Mouse (Mus musculus) liver, embryonic 14.5 days (tissue): ENCODE results near the gene 0610030E20Rik. TPM values are rescaled to one million over a fixed set of nuclear protein-coding genes. Genes with fewer than 3 reads are reported as not detected.
A peak's percentile ranks its signal among the peaks of the same experiment; 100 is the strongest.

ENCODE experiments used
- ATAC-seq: fragments of 200-750 bp; cut with Nextera tagmentation; 2 replicates; pipeline ENCODE4 v1.8.0; 2017; ENCODE audit warnings: moderate number of reproducible peaks, mild to moderate bottlenecking, moderate library complexity; ENCODE audit not compliant: insufficient read depth
- DNase-seq, 3 experiments: peaks; one replicate each; pipeline ENCODE4 v3.0.0-alpha.2; 2012 to 2013; ENCODE audit warnings: low read depth in 3 of 3, low spot score in 3 of 3
- H3K27ac ChIP-seq: fragments of 300-500 bp; sonication (generic); 2 replicates; pipeline ENCODE4 v1.5.1; 2014; ENCODE audit warnings: moderate library complexity, mild to moderate bottlenecking, control low read depth, inconsistent platforms
- H3K27me3 ChIP-seq: fragments of 300-500 bp; sonication (generic); 2 replicates; pipeline ENCODE4 v1.6.1; 2014; ENCODE audit warnings: mild to moderate bottlenecking, low read length, moderate library complexity; ENCODE audit not compliant: control insufficient read depth, insufficient read depth
- H3K36me3 ChIP-seq: fragments of 300-500 bp; sonication (generic); replicated peaks from 2 replicates; pipeline ENCODE4 v1.6.1; 2014; ENCODE audit warnings: low read depth; ENCODE audit not compliant: control insufficient read depth, insufficient read depth
- H3K4me1 ChIP-seq, 2 experiments: fragments of 200-500 bp in 1 of 2; fragments of 300-500 bp in 1 of 2; sonication (generic) in 1 of 2; replicated peaks; 2 replicates each; pipeline ENCODE4 v1.6.1; 2012 to 2014; ENCODE audit warnings: antibody characterized with exemption in 1 of 2, inconsistent platforms in 1 of 2, low read length in 1 of 2; ENCODE audit not compliant: control insufficient read depth in 2 of 2, insufficient read depth in 2 of 2
- H3K4me2 ChIP-seq: fragments of 300-500 bp; sonication (generic); 2 replicates; pipeline ENCODE4 v1.6.1; 2014; ENCODE audit warnings: low read depth, mild to moderate bottlenecking, control low read depth, moderate library complexity
- H3K4me3 ChIP-seq, 2 experiments: fragments of 200-500 bp in 1 of 2; fragments of 300-500 bp in 1 of 2; sonication (generic) in 1 of 2; 2 replicates each; pipeline ENCODE4 v1.5.1; 2012 to 2014; ENCODE audit warnings: low read depth in 2 of 2, low read length in 2 of 2, mild to moderate bottlenecking in 2 of 2, control low read depth in 1 of 2, inconsistent platforms in 1 of 2, moderate library complexity in 1 of 2; ENCODE audit not compliant: insufficient read depth in 1 of 2
- H3K9ac ChIP-seq: fragments of 300-500 bp; sonication (generic); replicated peaks from 2 replicates; pipeline ENCODE4 v1.6.1; 2014; ENCODE audit warnings: mild to moderate bottlenecking, control low read depth, moderate library complexity
- H3K9me3 ChIP-seq: fragments of 300-500 bp; sonication (generic); 2 replicates; pipeline ENCODE4 v1.6.1; 2016; ENCODE audit warnings: low read length, mixed read lengths; ENCODE audit not compliant: control insufficient read depth
- CTCF ChIP-seq: IDR thresholded peaks from 2 replicates; pipeline ENCODE4 v1.5.1; 2016; ENCODE audit warnings: antibody characterized with exemption, low read depth, control low read depth
- EP300 ChIP-seq: IDR thresholded peaks from 2 replicates; pipeline ENCODE4 v1.6.1; 2016; ENCODE audit warnings: antibody characterized with exemption, low read depth
- WGBS: fragments of 180-500 bp; shearing (Covaris S2); extraction: QIAGEN DNeasy Blood & Tissue Kit; methylation state at CpG from one replicate; pipeline ENCODE4 v1.1.7; 2014; ENCODE audit not compliant: insufficient replicate concordance; 5-methylcytosine and 5-hydroxymethylcytosine counted together
- polyA plus RNA-seq, 2 experiments: library from polyadenylated mRNA; depleted of rRNA in 1 of 2; stranded (reverse) in 1 of 2; unstranded in 1 of 2; fragments of >200 nt; fragmentation: Nextera tagmentation in 1 of 2; extraction: Ambion mirVana in 1 of 2; gene quantifications; 2 replicates each; pipeline versions ENCODE4 v1.2.1 to v1.2.3; 2012 to 2014

Gene 0610030E20Rik
- polyA plus RNA-seq (2012; rRNA removed) = 8.7 and 10.1 TPM in 2 replicates
- polyA plus RNA-seq (2014; fragmentation: Nextera tagmentation; extraction: Ambion mirVana) = 7.9 and 10.9 TPM in 2 replicates

DNA sequence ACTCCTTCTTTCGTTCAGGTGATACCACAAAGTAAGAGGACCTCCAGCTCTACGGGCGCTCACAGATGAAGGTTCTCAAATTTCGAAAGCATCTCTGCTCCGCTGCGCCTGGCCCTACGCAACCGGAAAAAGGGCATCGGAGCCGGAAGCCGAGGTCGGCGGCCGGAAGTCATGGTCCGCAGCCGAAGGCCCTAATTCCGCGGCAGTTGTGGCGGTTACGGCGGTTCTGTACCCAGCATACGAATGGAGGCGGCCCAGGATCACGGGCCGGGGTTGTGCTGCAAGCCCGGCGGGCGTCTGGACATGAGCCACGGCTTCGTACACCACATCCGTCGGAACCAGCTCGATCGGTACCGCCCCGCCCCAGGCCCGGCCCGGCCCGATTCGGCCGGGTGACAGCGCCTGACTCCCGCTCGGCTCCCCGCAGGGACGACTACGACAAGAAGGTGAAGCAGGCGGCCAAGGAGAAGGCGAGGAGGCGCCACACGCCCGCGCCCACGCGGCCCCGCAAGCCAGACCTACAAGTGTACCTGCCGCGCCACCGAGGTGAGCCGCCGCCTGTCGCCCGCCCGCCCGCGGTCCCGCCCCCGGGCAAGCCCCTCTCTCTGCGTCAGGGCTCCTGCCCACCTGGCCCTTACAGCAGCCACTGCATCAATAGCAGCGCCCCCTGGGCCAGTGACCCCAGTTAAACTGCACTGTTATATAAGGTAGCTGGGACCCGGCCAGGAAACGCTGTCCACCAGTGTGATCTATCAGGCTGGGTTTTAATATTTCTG, at the start of gene 0610030E20Rik:
Gene 0610030E20Rik (plus strand): TSS at position 152 of the 776 bp plus-strand sequence.
- H3K4me3 ChIP-seq = peak within 1 kb of the TSS; percentile 84 to 85
- H3K27ac ChIP-seq = peak within 1 kb of the TSS; percentile 70
- peak within 1 kb of the TSS; percentile 99 for H3K4me2 ChIP-seq
- under 1% methylated on average over 72 of the region's 72 CpGs for WGBS
- ATAC-seq (peak; percentile 62), DNase-seq (peak in 1 of 3 experiments; percentile 52)
- H3K4me1 ChIP-seq = peaks cover 32 to 38% of the 10 kb centered on the region in 2 experiments
- H3K36me3 ChIP-seq = peaks cover 23% of the 10 kb centered on the region
- H3K9ac ChIP-seq = peak within 1 kb of the TSS; percentile 88
- H3K27me3 ChIP-seq = no peaks in the 10 kb centered on the region
- TF ChIP-seq EP300 (peak; percentile 35), CTCF (peak; percentile 27; the same call in 1 of the 2 replicates)
- no peaks in the 10 kb centered on the region for H3K9me3 ChIP-seq

DNA sequence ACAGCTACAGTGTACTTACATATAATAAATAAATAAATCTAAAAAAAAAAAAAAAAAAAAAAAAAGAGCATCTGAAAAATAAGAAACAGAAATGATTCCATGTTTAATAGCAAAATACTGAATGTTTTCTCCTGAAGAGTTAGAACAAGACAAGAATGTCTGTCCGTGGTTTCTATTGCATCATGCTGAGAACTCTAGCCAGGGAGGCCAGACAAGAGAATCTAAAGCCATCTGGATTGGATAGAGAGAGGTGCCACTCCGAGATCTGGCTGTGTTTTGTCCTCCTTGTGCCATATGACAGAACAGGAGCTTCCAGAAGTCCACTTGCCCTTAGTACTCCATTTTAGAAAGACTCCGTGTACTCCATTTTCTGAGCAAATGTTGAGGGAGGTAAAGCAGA, 49.3 kb upstream of the 0610030E20Rik start:
- H3K27ac ChIP-seq = no peak overlapping the region
- no peaks in the 10 kb centered on the region for H3K9me3 ChIP-seq
- 61% methylated on average over 3 of the region's 3 CpGs for WGBS
- no peak for TF ChIP-seq EP300
- TF ChIP-seq CTCF = no peak
- no peak for DNase-seq
- H3K4me3 ChIP-seq = no peak overlapping the region
- no peak overlapping the region for H3K4me2 ChIP-seq
- no peak overlapping the region for H3K9ac ChIP-seq
- no peaks in the 10 kb centered on the region for H3K36me3 ChIP-seq
- H3K27me3 ChIP-seq = no peaks in the 10 kb centered on the region; the same call in 1 of the 2 replicates
- ATAC-seq = no peak
- H3K4me1 ChIP-seq = peaks cover 0 to 12% of the 10 kb centered on the region in 2 experiments; a peak in 2 of 4 replicates

DNA sequence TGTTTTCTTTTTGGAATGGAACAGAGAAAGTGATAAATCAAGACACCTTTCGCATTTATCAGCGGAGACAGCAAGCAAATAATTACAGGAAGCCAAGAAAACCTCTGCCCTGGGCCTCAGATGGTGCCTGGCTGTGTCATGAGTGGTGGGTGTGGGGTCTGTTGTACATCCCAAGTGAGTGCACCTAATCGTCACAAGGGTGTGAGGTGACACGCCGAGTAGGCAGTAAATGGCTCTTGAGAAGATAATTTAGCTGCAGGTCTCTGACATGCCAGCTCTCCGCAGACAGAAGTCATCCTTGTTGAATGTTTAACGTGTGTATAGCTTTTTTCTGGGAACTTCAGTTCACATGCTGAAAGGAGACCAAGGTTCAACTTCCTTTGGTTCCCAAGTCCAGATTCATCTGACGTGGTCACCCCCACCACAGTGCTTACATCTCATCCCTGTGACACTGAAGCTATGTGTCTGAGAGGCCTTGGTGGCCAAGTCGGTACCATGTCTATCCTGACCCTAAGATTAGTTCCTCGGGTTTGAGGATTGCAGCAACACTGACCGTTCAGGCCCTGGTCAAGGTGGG, 44.7 kb upstream of the 0610030E20Rik start:
- no peak overlapping the region for H3K9ac ChIP-seq
- H3K4me2 ChIP-seq = no peak overlapping the region
- ATAC-seq = peak; percentile 37; the same call in 1 of the 2 replicates
- WGBS = 62% methylated on average over 11 of the region's 11 CpGs
- no peaks in the 10 kb centered on the region for H3K36me3 ChIP-seq
- H3K4me1 ChIP-seq = peaks cover 0 to 10% of the 10 kb centered on the region in 2 experiments; a peak in 2 of 4 replicates
- H3K27me3 ChIP-seq = no peaks in the 10 kb centered on the region
- no peaks in the 10 kb centered on the region for H3K9me3 ChIP-seq
- H3K4me3 ChIP-seq = no peak overlapping the region
- TF ChIP-seq CTCF (no peak), EP300 (no peak)
- DNase-seq = no peak
- no peak overlapping the region for H3K27ac ChIP-seq

DNA sequence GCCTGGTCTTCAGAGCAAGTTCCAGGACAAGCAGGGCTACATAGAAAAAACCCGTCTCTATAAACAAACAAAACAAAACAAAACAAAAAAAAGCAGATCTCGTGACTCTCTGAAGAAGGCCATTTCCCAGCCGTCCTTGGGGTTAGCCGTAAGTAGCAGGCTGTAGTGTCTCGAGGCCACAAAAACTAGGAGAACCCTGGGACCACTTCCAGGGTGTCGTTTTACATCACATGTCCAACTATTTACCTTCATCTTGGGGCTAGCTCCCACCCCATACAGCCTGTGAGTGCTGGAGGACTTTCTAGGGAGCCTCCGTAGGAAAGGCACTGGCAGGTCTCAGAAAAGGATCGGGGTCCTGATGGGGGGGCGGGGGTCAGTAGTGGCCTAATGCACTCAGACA, 43.6 kb upstream of the 0610030E20Rik start:
- no peaks in the 10 kb centered on the region for H3K27me3 ChIP-seq
- 52% methylated on average over 9 of the region's 9 CpGs for WGBS
- no peak overlapping the region for H3K4me2 ChIP-seq
- H3K4me1 ChIP-seq = peaks cover 0 to 10% of the 10 kb centered on the region in 2 experiments; a peak in 2 of 4 replicates
- H3K27ac ChIP-seq = no peak overlapping the region
- no peaks in the 10 kb centered on the region for H3K9me3 ChIP-seq
- ATAC-seq (no peak), DNase-seq (no peak)
- no peak overlapping the region for H3K9ac ChIP-seq
- H3K4me3 ChIP-seq = no peak overlapping the region
- TF ChIP-seq CTCF (no peak), EP300 (no peak)
- no peaks in the 10 kb centered on the region for H3K36me3 ChIP-seq

DNA sequence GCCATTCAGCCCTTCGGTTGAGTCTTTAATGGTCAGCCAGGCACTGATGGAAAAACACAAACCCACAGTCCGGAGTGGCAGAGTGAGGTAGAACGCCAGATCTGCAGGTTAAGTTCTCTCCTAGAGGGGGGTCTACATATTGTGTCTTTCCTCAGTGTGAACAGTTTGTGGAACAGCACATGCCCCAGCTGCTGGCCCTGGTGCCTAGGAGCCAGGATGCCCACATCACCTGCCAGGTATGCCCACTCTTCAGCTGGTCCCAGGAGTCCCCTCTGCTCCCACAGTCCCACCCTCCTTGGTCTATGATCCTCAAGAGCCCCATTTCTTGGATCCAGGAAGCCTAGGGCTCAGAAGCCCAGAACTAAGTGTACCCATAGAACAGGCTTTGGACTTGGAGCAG, 34.9 kb upstream of the 0610030E20Rik start:
- Histone ChIP-seq H3K4me3 (no peak overlapping the region), H3K9me3 (no peaks in the 10 kb centered on the region), H3K4me1 (no peaks in the 10 kb centered on the region), H3K27me3 (no peaks in the 10 kb centered on the region), H3K9ac (no peak overlapping the region), H3K27ac (no peak overlapping the region), H3K4me2 (no peak overlapping the region), H3K36me3 (peaks cover 13% of the 10 kb centered on the region)
- no peak for DNase-seq
- 84% methylated on average over 3 of the region's 3 CpGs for WGBS
- TF ChIP-seq CTCF (no peak), EP300 (no peak)
- no peak; the same call in 1 of the 2 replicates for ATAC-seq
